Mouse (Mus musculus): ENCODE data around the gene Cdk2ap2. TPM values are rescaled to one million over a fixed set of nuclear protein-coding genes. Genes with fewer than 3 reads are reported as not detected.
"Not testable (repeated sequence)": the region's sequence is repeated elsewhere in the genome, so short reads cannot be mapped to it uniquely, and the experiment has no call there.

Gene Cdk2ap2
- polyA plus RNA-seq (2012; ENCODE audit: insufficient read depth, low replicate concordance), result 140 and 181 TPM in 2 replicates

GRCm38 (mm10) chr19:4096642-4097440 lies at the start of gene Cdk2ap2:
Cdk2ap2 (plus strand) TSS chr19:4097182.
- peaks cover 62% of the 10 kb centered on the region for H3K4me1 ChIP-seq
- no peak for TF ChIP-seq FLI1 (IDR thresholded peaks at IDR 0.05; ENCODE audit: low read length)
- no peak for TF ChIP-seq GATA1 (IDR thresholded peaks at IDR 0.05; ENCODE audit: borderline replicate concordance, low read length)

GRCm38 (mm10) chr19:4047859-4048258 lies 49.1 kb upstream of the Cdk2ap2 start:
- H3K4me3 ChIP-seq (replicated peaks), result no peak overlapping the region
- H3K27me3 ChIP-seq (replicated peaks), result peaks cover 7% of the 10 kb centered on the region
- peaks cover 60% of the 10 kb centered on the region for H3K4me1 ChIP-seq
- peaks cover 4% of the 10 kb centered on the region; the same call in 1 of the 2 replicates for H3K9me3 ChIP-seq
- H3K36me3 ChIP-seq (replicated peaks; ENCODE audit: low read length), result no peaks in the 10 kb centered on the region
- no peak for TF ChIP-seq GATA1 (IDR thresholded peaks at IDR 0.05; ENCODE audit: borderline replicate concordance, low read length)

More at GRCm38 (mm10) chr19:4096642-4097440, at the start of gene Cdk2ap2:
- peaks cover 6% of the 10 kb centered on the region for H3K27me3 ChIP-seq (replicated peaks)
- H3K4me3 ChIP-seq (replicated peaks), result peak within 1 kb of the TSS; percentile 96
- H3K9me3 ChIP-seq, result no peaks in the 10 kb centered on the region
- peaks cover 22% of the 10 kb centered on the region for H3K36me3 ChIP-seq (replicated peaks; ENCODE audit: low read length)

- H3K36me3 ChIP-seq (replicated peaks; ENCODE audit: low read length); H3K9me3 ChIP-seq; H3K4me3 ChIP-seq (replicated peaks): not testable (repeated sequence)
- peaks cover 53% of the 10 kb centered on the region for H3K4me1 ChIP-seq
- H3K27me3 ChIP-seq (replicated peaks), result peaks cover 12% of the 10 kb centered on the region
These were observed 47.9 kb upstream of the Cdk2ap2 start for GRCm38 (mm10) chr19:4049069-4049468.

- H3K4me3 ChIP-seq (replicated peaks), result no peak overlapping the region
- TF ChIP-seq FLI1 (IDR thresholded peaks at IDR 0.05; ENCODE audit: low read length), result no peak
- TF ChIP-seq GATA1 (IDR thresholded peaks at IDR 0.05; ENCODE audit: borderline replicate concordance, low read length), result no peak
- peaks cover 40% of the 10 kb centered on the region for H3K4me1 ChIP-seq
- H3K9me3 ChIP-seq, result peaks cover 4% of the 10 kb centered on the region; the same call in 1 of the 2 replicates
- H3K27me3 ChIP-seq (replicated peaks), result peaks cover 29% of the 10 kb centered on the region
- H3K36me3 ChIP-seq (replicated peaks; ENCODE audit: low read length), result no peaks in the 10 kb centered on the region
These were observed 46.0 kb upstream of the Cdk2ap2 start for GRCm38 (mm10) chr19:4051016-4051415.

GRCm38 (mm10) chr19:4051741-4052515 lies 45.1 kb upstream of the Cdk2ap2 start:
- H3K4me1 ChIP-seq, result peaks cover 31% of the 10 kb centered on the region
- peaks cover 4% of the 10 kb centered on the region; the same call in 1 of the 2 replicates for H3K9me3 ChIP-seq
- peaks cover 38% of the 10 kb centered on the region for H3K27me3 ChIP-seq (replicated peaks)
- TF ChIP-seq GATA1 (IDR thresholded peaks at IDR 0.05; ENCODE audit: borderline replicate concordance, low read length) (no peak), FLI1 (IDR thresholded peaks at IDR 0.05; ENCODE audit: low read length) (no peak)
- H3K36me3 ChIP-seq (replicated peaks; ENCODE audit: low read length), result no peaks in the 10 kb centered on the region
- H3K4me3 ChIP-seq (replicated peaks), result no peak overlapping the region

- Histone ChIP-seq H3K27me3 (replicated peaks) (peaks cover 44% of the 10 kb centered on the region), H3K4me3 (replicated peaks) (no peak overlapping the region)
- no peak for TF ChIP-seq FLI1 (IDR thresholded peaks at IDR 0.05; ENCODE audit: low read length)
- no peak for TF ChIP-seq GATA1 (IDR thresholded peaks at IDR 0.05; ENCODE audit: borderline replicate concordance, low read length)
These were observed 44.4 kb upstream of the Cdk2ap2 start for GRCm38 (mm10) chr19:4052516-4053030.

GRCm38 (mm10) chr19:4054613-4055012 lies 42.4 kb upstream of the Cdk2ap2 start:
- H3K27me3 ChIP-seq (replicated peaks), result peaks cover 62% of the 10 kb centered on the region
- TF ChIP-seq FLI1 (IDR thresholded peaks at IDR 0.05; ENCODE audit: low read length) (no peak), GATA1 (IDR thresholded peaks at IDR 0.05; ENCODE audit: borderline replicate concordance, low read length) (no peak)
- H3K4me1 ChIP-seq, result peaks cover 40% of the 10 kb centered on the region
- H3K9me3 ChIP-seq, result peaks cover 4% of the 10 kb centered on the region; the same call in 1 of the 2 replicates
- H3K4me3 ChIP-seq (replicated peaks), result no peak overlapping the region
- H3K36me3 ChIP-seq (replicated peaks; ENCODE audit: low read length), result no peaks in the 10 kb centered on the region

More at GRCm38 (mm10) chr19:4052516-4053030, 44.4 kb upstream of the Cdk2ap2 start:
- Histone ChIP-seq H3K9me3 (peaks cover 4% of the 10 kb centered on the region; the same call in 1 of the 2 replicates), H3K36me3 (replicated peaks; ENCODE audit: low read length) (no peaks in the 10 kb centered on the region), H3K4me1 (peaks cover 26% of the 10 kb centered on the region)

- Histone ChIP-seq H3K4me1 (peaks cover 38% of the 10 kb centered on the region), H3K9me3 (peaks cover 4% of the 10 kb centered on the region; the same call in 1 of the 2 replicates), H3K4me3 (replicated peaks) (no peak overlapping the region), H3K36me3 (replicated peaks; ENCODE audit: low read length) (no peaks in the 10 kb centered on the region), H3K27me3 (replicated peaks) (peaks cover 59% of the 10 kb centered on the region)
- TF ChIP-seq GATA1 (IDR thresholded peaks at IDR 0.05; ENCODE audit: borderline replicate concordance, low read length), result no peak
- TF ChIP-seq FLI1 (IDR thresholded peaks at IDR 0.05; ENCODE audit: low read length), result no peak
These were observed 41.6 kb upstream of the Cdk2ap2 start for GRCm38 (mm10) chr19:4055216-4055946.
